Mouse (Mus musculus) cerebellum, postnatal 36 days (tissue): ENCODE measurements around the gene Scn9a.
A peak's percentile ranks its signal among the peaks of the same experiment; 100 is the strongest.

Experiments used
- DNase-seq, 2 experiments: peaks; one replicate each; pipeline ENCODE4 v3.0.0; 2021 to 2022; ENCODE audit warnings: mixed read lengths in 2 of 2

The Scn9a gene

GRCm38 (mm10) chr2:66440711-66441110, 194.1 kb downstream of the Scn9a start, which contains the start of gene Scn1a:
Gene Scn1a (minus strand): TSS chr2:66440840.
- DNase-seq = peak; percentile 42 to 65

- DNase-seq = peak; percentile 40 to 62
Measured at GRCm38 (mm10) chr2:66439764-66440471, 194.8 kb downstream of the Scn9a start.

GRCm38 (mm10) chr2:66436286-66436685, 198.5 kb downstream of the Scn9a start:
- DNase-seq = no peak
